Mouse (Mus musculus) C2C12 (cell line): ENCODE data around the gene Hsdl2.

Experiments
- CEBPB ChIP-seq: IDR thresholded peaks from one replicate; pipeline ENCODE4 v1.6.1; 2011; ENCODE audit warnings: low read depth, mild to moderate bottlenecking, control low read depth, moderate library complexity
- CTCF ChIP-seq: IDR thresholded peaks from one replicate; pipeline ENCODE4 v1.5.1; 2011; ENCODE audit not compliant: control insufficient read depth, insufficient read depth, insufficient read length
- FOSL1 ChIP-seq: IDR thresholded peaks from one replicate; pipeline ENCODE4 v1.8.0; 2011; ENCODE audit warnings: mild to moderate bottlenecking, low read length; ENCODE audit not compliant: poor library complexity, insufficient read depth, severe bottlenecking
- MAX ChIP-seq: IDR thresholded peaks from one replicate; pipeline ENCODE4 v1.6.1; 2011; ENCODE audit warnings: mild to moderate bottlenecking, control low read depth
- MYOD1 ChIP-seq: IDR thresholded peaks from one replicate; pipeline ENCODE4 v1.6.1; 2011; ENCODE audit warnings: low read depth; ENCODE audit not compliant: control insufficient read depth, insufficient read length
- MYOG ChIP-seq: IDR thresholded peaks from one replicate; pipeline ENCODE4 v1.6.1; 2011; ENCODE audit not compliant: control insufficient read depth, insufficient read length; ENCODE audit errors: extremely low read depth
- USF1 ChIP-seq: IDR thresholded peaks from one replicate; pipeline ENCODE4 v1.6.1; 2011; ENCODE audit warnings: low read depth, mild to moderate bottlenecking, control low read depth, moderate library complexity

DNA sequence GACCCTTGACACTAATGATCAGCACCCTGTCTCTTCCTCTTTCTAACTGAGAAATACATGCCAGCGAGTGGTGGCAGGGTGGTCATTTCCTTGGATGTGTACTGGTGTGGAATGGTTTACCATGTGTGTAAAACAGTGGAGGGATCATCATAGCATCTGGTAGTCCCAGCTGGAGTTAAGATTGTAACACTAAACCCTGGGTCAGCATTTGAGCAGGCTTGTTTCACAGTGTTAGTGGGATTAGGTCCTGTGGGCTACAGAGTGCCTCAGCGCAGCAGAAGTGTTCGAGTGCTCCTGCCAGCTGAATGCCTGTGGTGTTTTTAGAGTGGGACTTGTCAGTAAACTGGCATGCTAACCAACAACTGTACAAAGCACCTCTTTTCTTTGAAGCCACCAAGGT lies 86.7 kb downstream of the Hsdl2 start:
- TF ChIP-seq CTCF (no peak), CEBPB (no peak), MYOG (no peak), MYOD1 (no peak), FOSL1 (no peak), MAX (no peak), USF1 (no peak)
